Mouse (Mus musculus) thymus, adult 2 months (tissue): Measurements from ENCODE around the gene Zfand2b. TPM values are rescaled to one million over a fixed set of nuclear protein-coding genes. Genes with fewer than 3 reads are reported as not detected.

ENCODE experiments used
- DNase-seq: peaks from one replicate; pipeline ENCODE4 v3.0.0; 2021
- H3K27ac ChIP-seq: fragments of 200-500 bp; 2 replicates; pipeline ENCODE4 v1.5.1; 2012; ENCODE audit warnings: low read length, control low read depth; ENCODE audit not compliant: control insufficient read depth, insufficient read depth
- H3K27me3 ChIP-seq: fragments of 200-500 bp; 2 replicates; pipeline ENCODE4 v1.6.1; 2012; ENCODE audit warnings: mild to moderate bottlenecking, low read length, moderate library complexity, mixed read lengths; ENCODE audit not compliant: control insufficient read depth, insufficient read depth
- H3K36me3 ChIP-seq: fragments of 200-500 bp; 2 replicates; pipeline ENCODE4 v1.6.1; 2012; ENCODE audit warnings: mild to moderate bottlenecking, low read length, moderate library complexity; ENCODE audit not compliant: control insufficient read depth, insufficient read depth
- H3K4me1 ChIP-seq: fragments of 200-500 bp; replicated peaks from 2 replicates; pipeline ENCODE4 v1.6.1; 2012; ENCODE audit warnings: low read length; ENCODE audit not compliant: control insufficient read depth, insufficient read depth
- H3K4me3 ChIP-seq: fragments of 200-500 bp; 2 replicates; pipeline ENCODE4 v1.5.1; 2012; ENCODE audit warnings: mild to moderate bottlenecking, low read length, control low read depth, moderate library complexity; ENCODE audit not compliant: control insufficient read depth, insufficient read depth
- CTCF ChIP-seq: fragments of 200-500 bp; IDR thresholded peaks from 2 replicates; pipeline ENCODE4 v1.5.1; 2012; ENCODE audit warnings: mild to moderate bottlenecking, control low read depth, low read length, moderate library complexity, borderline replicate concordance; ENCODE audit not compliant: control insufficient read depth, poor library complexity, insufficient read depth; ENCODE audit errors: extremely low read depth
- POLR2A ChIP-seq: fragments of 200-500 bp; IDR thresholded peaks from 2 replicates; pipeline ENCODE4 v1.6.1; 2012; ENCODE audit warnings: mild to moderate bottlenecking, low read length, control low read depth, moderate library complexity; ENCODE audit not compliant: control insufficient read depth, poor library complexity, insufficient read depth; ENCODE audit errors: extremely low read depth
- WGBS: fragments of 180-500 bp; shearing (Covaris S2); methylation state at CpG from one replicate; pipeline ENCODE4 v1.1.7; 2018; 5-methylcytosine and 5-hydroxymethylcytosine counted together
- polyA plus RNA-seq: library from polyadenylated mRNA; depleted of rRNA; stranded (reverse); fragments of >200 nt; gene quantifications from 2 replicates; pipeline ENCODE4 v1.2.3, GENCODE M21; 2012; rRNA removed

The Zfand2b gene
- polyA plus RNA-seq, 1 experiment: 106 TPM

- H3K27me3 ChIP-seq: no peaks in the 10 kb centered on the region
- H3K27ac ChIP-seq: peak overlapping the region; percentile 47
- H3K4me3 ChIP-seq: peak overlapping the region; percentile 71
- TF ChIP-seq CTCF: no peak
- TF ChIP-seq POLR2A: peak; percentile 98
- H3K4me1 ChIP-seq: peaks cover 58% of the 10 kb centered on the region
- H3K36me3 ChIP-seq: peaks cover 15% of the 10 kb centered on the region
- under 1% methylated on average over 24 of the region's 24 CpGs for whole genome bisulfite sequencing
- peak; percentile 97 for DNase-seq
Measured at GRCm38 (mm10) chr1:75219078-75219477, 50.6 kb downstream of the Zfand2b start.

- DNase-seq: no peak
- Histone ChIP-seq H3K27me3 (no peaks in the 10 kb centered on the region), H3K27ac (peak within 1 kb of the TSS; percentile 47), H3K4me1 (peaks cover 57% of the 10 kb centered on the region), H3K36me3 (peaks cover 11% of the 10 kb centered on the region), H3K4me3 (peak within 1 kb of the TSS; percentile 71)
- WGBS: 14% methylated on average over 34 of the region's 34 CpGs
- no peak for TF ChIP-seq CTCF
- TF ChIP-seq POLR2A: no peak
Measured at GRCm38 (mm10) chr1:75219531-75219930, 51.1 kb downstream of the Zfand2b start, which contains the start of gene Tuba4a. Gene Tuba4a, minus strand, starts transcription at chr1:75219865.

Other genes starting within 250 kb of the Zfand2b start
- 0.48 and 0.69 TPM in 2 replicates for gene Cfap65, start 233.0 kb upstream of the Zfand2b start, polyA plus RNA-seq
- gene Ihh, start 217.0 kb upstream of the Zfand2b start, polyA plus RNA-seq: 0.75 and 0.94 TPM in 2 replicates
- 4.7 and 5.5 TPM in 2 replicates for gene Nhej1, start 43.4 kb upstream of the Zfand2b start, polyA plus RNA-seq
- gene Slc23a3, start 34.8 kb upstream of the Zfand2b start, polyA plus RNA-seq: 1.9 and 2.3 TPM in 2 replicates
- 126 and 141 TPM in 2 replicates for gene Cnppd1, start 25.9 kb upstream of the Zfand2b start, polyA plus RNA-seq
- gene Retreg2, start 25.9 kb upstream of the Zfand2b start, polyA plus RNA-seq: 167 and 179 TPM in 2 replicates
- gene Abcb6, start 11.7 kb downstream of the Zfand2b start, polyA plus RNA-seq: 10.2 and 10.9 TPM in 2 replicates
- gene Ankzf1, start 23.5 kb downstream of the Zfand2b start, polyA plus RNA-seq: 22.7 and 24.0 TPM in 2 replicates
- gene Atg9a, start 23.6 kb downstream of the Zfand2b start, polyA plus RNA-seq: 79.1 and 81.6 TPM in 2 replicates
- gene Glb1l, start 42.2 kb downstream of the Zfand2b start, polyA plus RNA-seq: 11.7 and 14.4 TPM in 2 replicates
- 340 and 342 TPM in 2 replicates for gene Stk16, start 42.2 kb downstream of the Zfand2b start, polyA plus RNA-seq
- gene Tuba4a, start 51.2 kb downstream of the Zfand2b start, polyA plus RNA-seq: 139 and 162 TPM in 2 replicates
- not detected in 2 replicates for gene A630095N17Rik, start 63.5 kb downstream of the Zfand2b start, polyA plus RNA-seq
- gene Dnajb2, start 67.8 kb downstream of the Zfand2b start, polyA plus RNA-seq: 19.9 and 22.3 TPM in 2 replicates
- 2.6 and 3.0 TPM in 2 replicates for gene Ptprn, start 95.9 kb downstream of the Zfand2b start, polyA plus RNA-seq
- gene Resp18, start 109.8 kb downstream of the Zfand2b start, polyA plus RNA-seq: 5.6 and 9.0 TPM in 2 replicates
- 112 and 132 TPM in 2 replicates for gene Dnpep, start 149.3 kb downstream of the Zfand2b start, polyA plus RNA-seq
- gene Des, start 191.7 kb downstream of the Zfand2b start, polyA plus RNA-seq: 6.8 and 31.6 TPM in 2 replicates
- gene Speg, start 206.7 kb downstream of the Zfand2b start, polyA plus RNA-seq: 11.0 and 12.1 TPM in 2 replicates